Mouse (Mus musculus): ENCODE measurements around the gene Rbms2. TPM values are rescaled to one million over a fixed set of nuclear protein-coding genes. Genes with fewer than 3 reads are reported as not detected.
"Not testable (repeated sequence)": the region's sequence is repeated elsewhere in the genome, so short reads cannot be mapped to it uniquely, and the experiment has no call there.

Gene Rbms2
- 10 to 100 TPM; 10.7 to 11.6 TPM for total RNA-seq (2021)

- no peak for DNase-seq (ENCODE audit: extremely low spot score in 1 of 2, low spot score in 2 of 2)
- intact Hi-C loops (cut with DNase I) = loop anchor here (10.0 kb wide), 1 partner anchor 445 kb away; the partner anchor contains the start of gene Zbtb39
Measured at GRCm38 (mm10) chr10:128179989-128180388, at the start of gene Rbms2. Rbms2 (minus strand) TSS chr10:128180297.

GRCm38 (mm10) chr10:128228009-128228408 lies 47.9 kb upstream of the Rbms2 start:
- intact Hi-C loops (cut with DNase I) = no loop called here
- DNase-seq (ENCODE audit: extremely low spot score in 1 of 2, low spot score in 2 of 2) = no peak

- intact Hi-C loops (cut with DNase I) = no loop called here
- DNase-seq (ENCODE audit: extremely low spot score in 1 of 2, low spot score in 2 of 2) = no peak
Measured at GRCm38 (mm10) chr10:128227592-128227991, 47.5 kb upstream of the Rbms2 start.

- no peak for DNase-seq (ENCODE audit: extremely low spot score in 1 of 2, low spot score in 2 of 2)
- intact Hi-C loops (cut with DNase I) = no loop called here
Measured at GRCm38 (mm10) chr10:128225538-128225937, 45.4 kb upstream of the Rbms2 start, which contains the start of gene Mip. Mip (plus strand) TSS chr10:128225838.

GRCm38 (mm10) chr10:128225064-128225463 lies 45.0 kb upstream of the Rbms2 start:
- DNase-seq (ENCODE audit: extremely low spot score in 1 of 2, low spot score in 2 of 2) = no peak
- intact Hi-C loops (cut with DNase I) = no loop called here

GRCm38 (mm10) chr10:128221533-128222286 lies 41.6 kb upstream of the Rbms2 start:
- intact Hi-C loops (cut with DNase I) = no loop called here
- no peak for DNase-seq (ENCODE audit: extremely low spot score in 1 of 2, low spot score in 2 of 2)

- intact Hi-C loops (cut with DNase I) = no loop called here
- DNase-seq (ENCODE audit: extremely low spot score in 1 of 2, low spot score in 2 of 2) = no peak
Measured at GRCm38 (mm10) chr10:128218387-128219117, 38.5 kb upstream of the Rbms2 start.

- no peak for DNase-seq (ENCODE audit: extremely low spot score in 1 of 2, low spot score in 2 of 2)
- intact Hi-C loops (cut with DNase I) = loop anchor here (5.0 kb wide), 1 partner anchor 67 kb away; no protein-coding TSS in a partner anchor
Measured at GRCm38 (mm10) chr10:128214981-128215380, 34.9 kb upstream of the Rbms2 start.

- intact Hi-C loops (cut with DNase I) = loop anchor here (5.0 kb wide), 1 partner anchor 68 kb away; no protein-coding TSS in a partner anchor
- DNase-seq (ENCODE audit: extremely low spot score in 1 of 2, low spot score in 2 of 2) = not testable (repeated sequence)
Measured at GRCm38 (mm10) chr10:128214112-128214511, 34.0 kb upstream of the Rbms2 start.

- intact Hi-C loops (cut with DNase I) = loop anchor here (5.0 kb wide), 1 partner anchor 69 kb away; no protein-coding TSS in a partner anchor
- DNase-seq (ENCODE audit: extremely low spot score in 1 of 2, low spot score in 2 of 2) = peak; percentile 27 to 64
Measured at GRCm38 (mm10) chr10:128212871-128213323, 32.8 kb upstream of the Rbms2 start.

- no peak for DNase-seq (ENCODE audit: extremely low spot score in 1 of 2, low spot score in 2 of 2)
- intact Hi-C loops (cut with DNase I) = loop anchor here (5.0 kb wide), 1 partner anchor 70 kb away; no protein-coding TSS in a partner anchor
Measured at GRCm38 (mm10) chr10:128212148-128212547, 32.1 kb upstream of the Rbms2 start.

GRCm38 (mm10) chr10:128211390-128212108 lies 31.5 kb upstream of the Rbms2 start, which contains the start of gene Spryd4:
Spryd4 (minus strand) TSS chr10:128211807.
- peak; percentile 89 to 95 for DNase-seq (ENCODE audit: extremely low spot score in 1 of 2, low spot score in 2 of 2)
- intact Hi-C loops (cut with DNase I) = loop anchor here (5.0 kb wide), 1 partner anchor 71 kb away; no protein-coding TSS in a partner anchor

GRCm38 (mm10) chr10:128210954-128211353 lies 30.9 kb upstream of the Rbms2 start:
- DNase-seq (ENCODE audit: extremely low spot score in 1 of 2, low spot score in 2 of 2) = no peak
- intact Hi-C loops (cut with DNase I) = loop anchor here (5.0 kb wide), 1 partner anchor 71 kb away; no protein-coding TSS in a partner anchor

- DNase-seq (ENCODE audit: extremely low spot score in 1 of 2, low spot score in 2 of 2) = no peak
- intact Hi-C loops (cut with DNase I) = loop anchor here (5.0 kb wide), 1 partner anchor 72 kb away; no protein-coding TSS in a partner anchor
Measured at GRCm38 (mm10) chr10:128210131-128210530, 30.0 kb upstream of the Rbms2 start.

- no peak for DNase-seq (ENCODE audit: extremely low spot score in 1 of 2, low spot score in 2 of 2)
- intact Hi-C loops (cut with DNase I) = loop anchor here (5.0 kb wide), 1 partner anchor 73 kb away; no protein-coding TSS in a partner anchor
Measured at GRCm38 (mm10) chr10:128209311-128210009, 29.4 kb upstream of the Rbms2 start.

GRCm38 (mm10) chr10:128208326-128208725 lies 28.2 kb upstream of the Rbms2 start:
- intact Hi-C loops (cut with DNase I) = no loop called here
- DNase-seq (ENCODE audit: extremely low spot score in 1 of 2, low spot score in 2 of 2) = no peak

GRCm38 (mm10) chr10:128204941-128205340 lies 24.8 kb upstream of the Rbms2 start:
- intact Hi-C loops (cut with DNase I) = no loop called here
- no peak for DNase-seq (ENCODE audit: extremely low spot score in 1 of 2, low spot score in 2 of 2)

- intact Hi-C loops (cut with DNase I) = no loop called here
- no peak for DNase-seq (ENCODE audit: extremely low spot score in 1 of 2, low spot score in 2 of 2)
Measured at GRCm38 (mm10) chr10:128201856-128202255, 21.8 kb upstream of the Rbms2 start.

Measured in left cerebral cortex, postnatal 10 days (tissue).